Mouse (Mus musculus): Measurements from ENCODE around the gene Creb3l4. TPM values are rescaled to one million over a fixed set of nuclear protein-coding genes. Genes with fewer than 3 reads are reported as not detected.
"Not testable (repeated sequence)": the region's sequence is repeated elsewhere in the genome, so short reads cannot be mapped to it uniquely, and the experiment has no call there.

Creb3l4 gene
- total RNA-seq, 2 experiments from 2014 or later, result not detected

DNA sequence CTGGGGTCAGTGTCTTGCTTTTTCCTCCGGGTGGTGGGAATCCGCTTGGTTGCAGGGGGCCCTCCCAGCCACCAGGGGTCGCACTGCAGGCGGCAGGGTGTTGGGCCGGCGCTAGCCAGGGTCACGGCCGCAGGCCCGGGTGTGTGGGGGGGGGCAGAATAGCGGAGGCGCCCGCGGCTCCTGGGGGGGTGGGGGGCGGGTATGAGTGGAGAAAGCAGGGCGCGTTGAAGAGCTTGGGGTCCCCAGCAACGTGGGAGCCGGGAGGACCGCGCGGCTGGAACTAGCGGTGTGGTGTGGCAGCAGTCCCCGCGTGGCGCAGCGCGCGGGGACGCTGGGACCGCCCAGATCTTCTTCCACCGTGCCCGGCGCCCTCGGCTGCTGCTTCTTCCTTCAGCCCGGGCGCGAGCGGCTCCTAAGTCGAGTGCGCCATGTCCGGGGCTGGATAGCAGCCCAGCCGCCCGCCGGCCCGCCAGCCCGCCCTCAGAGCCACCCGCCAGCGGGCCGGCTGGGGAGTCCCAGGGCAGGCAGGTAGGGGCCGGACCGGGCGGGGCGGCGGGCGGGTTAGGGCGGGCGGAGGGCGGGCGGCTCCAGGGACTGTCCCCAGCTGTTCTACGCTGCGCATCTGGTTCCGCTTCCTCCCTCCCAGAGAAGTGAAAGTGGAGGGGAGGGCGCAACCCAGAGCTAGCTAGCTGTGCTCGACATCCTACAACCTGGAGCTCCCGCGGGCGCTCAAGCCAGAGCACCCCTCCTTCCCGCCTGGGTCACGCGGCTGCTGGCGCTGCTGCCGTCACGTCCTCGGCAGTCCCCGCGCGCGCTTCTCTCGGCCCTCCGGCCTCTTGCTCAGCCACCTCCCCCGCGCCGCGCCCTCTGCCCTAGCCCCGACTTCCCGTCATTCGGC lies 22.0 kb upstream of the Creb3l4 start, which contains the start of gene Dennd4b:
Gene Dennd4b (plus strand): TSS at position 152 of the 898 bp plus-strand sequence.
- DNase-seq (ENCODE audit: extremely low spot score in 1 of 2, low spot score in 1 of 2), result peak; percentile 88 to 93

DNA sequence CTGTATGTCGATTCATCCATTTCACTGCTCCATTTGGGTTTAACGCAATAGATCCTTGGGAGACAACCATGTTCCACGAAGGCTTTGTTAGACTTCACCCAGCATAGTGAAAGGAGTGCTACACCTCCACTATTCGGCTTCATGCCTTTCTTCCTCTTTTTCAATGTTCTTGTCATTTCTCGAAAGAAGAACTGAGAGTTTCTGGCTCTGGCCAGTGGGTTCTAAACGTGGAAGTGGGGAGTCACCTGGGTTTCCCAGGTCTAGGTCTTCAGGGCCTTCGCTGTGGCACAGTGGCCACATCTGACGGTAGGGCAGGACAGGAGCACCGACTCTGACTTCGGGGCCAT lies 21.3 kb upstream of the Creb3l4 start:
- DNase-seq (ENCODE audit: extremely low spot score in 1 of 2, low spot score in 1 of 2), result no peak

DNA sequence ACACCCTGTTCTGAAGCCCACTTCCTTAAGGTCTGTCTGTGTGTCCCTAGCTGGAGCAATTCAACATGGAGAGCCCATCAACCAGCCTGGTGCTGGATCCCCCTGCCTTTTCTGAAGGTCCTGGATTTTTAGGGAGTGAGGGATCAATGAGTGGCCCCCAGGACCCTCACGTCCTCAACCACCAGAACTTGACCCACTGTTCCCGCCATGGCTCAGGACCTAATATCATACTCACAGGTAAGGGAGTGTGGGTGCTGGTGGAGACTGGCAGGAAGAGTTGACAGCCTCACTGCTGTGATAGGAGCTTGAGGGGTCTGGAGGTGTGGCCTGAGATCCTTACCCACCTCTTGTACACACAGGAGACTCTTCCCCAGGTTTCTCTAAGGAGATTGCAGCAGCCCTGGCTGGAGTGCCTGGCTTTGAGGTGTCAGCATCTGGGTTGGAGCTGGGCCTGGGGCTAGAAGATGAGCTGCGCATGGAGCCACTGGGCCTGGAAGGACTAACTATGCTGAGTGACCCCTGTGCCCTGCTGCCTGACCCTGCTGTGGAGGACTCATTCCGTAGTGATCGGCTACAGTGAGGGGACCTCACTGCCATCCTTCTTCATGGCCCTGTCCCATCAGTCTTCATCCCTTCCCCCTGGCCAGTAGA lies 19.9 kb upstream of the Creb3l4 start:
- no peak for DNase-seq (ENCODE audit: extremely low spot score in 1 of 2, low spot score in 1 of 2)

DNA sequence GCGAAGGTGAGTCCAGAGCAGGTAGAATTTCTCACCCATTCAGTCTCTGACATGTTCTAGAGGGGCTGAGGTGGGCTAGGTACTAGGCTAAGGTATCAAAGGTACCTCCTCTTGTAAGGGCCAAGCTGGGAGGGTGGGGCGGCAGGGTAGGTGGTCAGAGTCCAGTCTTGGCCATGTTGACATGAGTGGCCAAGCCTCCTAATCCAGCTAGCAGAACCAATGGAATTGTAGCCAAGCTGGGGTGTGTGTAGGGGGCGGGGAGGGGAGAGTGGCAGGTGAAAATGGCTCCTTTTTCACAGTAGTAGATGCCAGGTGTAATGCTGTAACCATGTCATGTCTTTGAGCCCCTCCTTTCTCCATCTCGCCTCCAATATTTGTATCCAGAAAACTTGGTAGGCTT lies 15.2 kb upstream of the Creb3l4 start:
- no peak for DNase-seq (ENCODE audit: extremely low spot score in 1 of 2, low spot score in 1 of 2)

DNA sequence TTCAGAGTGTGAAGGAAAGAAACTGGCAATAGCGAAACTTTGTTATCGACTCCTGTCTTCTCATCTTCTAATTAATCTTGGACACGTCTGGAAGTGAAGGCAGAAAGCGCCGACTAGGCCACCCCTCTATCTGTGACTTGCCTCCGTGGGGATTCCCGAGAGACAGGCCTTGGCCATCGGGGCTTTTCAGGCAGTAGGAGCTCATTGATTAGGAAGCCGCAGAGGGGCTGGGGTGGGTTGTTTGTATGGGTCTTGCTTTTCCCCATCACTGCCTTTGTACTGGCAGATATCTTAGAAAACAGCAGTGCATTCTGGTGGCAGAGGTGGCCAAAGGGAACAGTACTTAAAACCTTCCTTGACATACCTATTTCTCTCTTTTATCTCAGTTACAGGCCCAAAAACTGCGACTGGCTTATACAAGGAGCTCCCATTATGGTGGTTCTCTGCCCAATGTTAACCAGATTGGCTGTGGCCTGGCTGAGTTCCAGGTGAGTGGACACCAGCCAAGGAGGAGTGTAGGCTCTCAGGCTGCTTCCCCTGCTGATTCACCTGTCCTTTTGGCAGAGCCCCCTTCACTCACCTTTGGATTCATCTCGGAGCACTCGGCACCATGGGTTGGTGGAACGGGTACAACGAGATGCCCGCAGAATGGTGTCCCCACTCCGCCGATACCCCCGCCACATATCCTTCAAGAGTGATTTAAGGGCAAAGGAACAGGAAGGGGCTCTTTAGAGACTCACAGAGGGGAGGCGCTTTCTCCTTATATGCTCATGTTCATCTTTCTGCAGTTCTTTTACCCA lies 13.6 kb upstream of the Creb3l4 start:
- no peak for DNase-seq (ENCODE audit: extremely low spot score in 1 of 2, low spot score in 1 of 2)

DNA sequence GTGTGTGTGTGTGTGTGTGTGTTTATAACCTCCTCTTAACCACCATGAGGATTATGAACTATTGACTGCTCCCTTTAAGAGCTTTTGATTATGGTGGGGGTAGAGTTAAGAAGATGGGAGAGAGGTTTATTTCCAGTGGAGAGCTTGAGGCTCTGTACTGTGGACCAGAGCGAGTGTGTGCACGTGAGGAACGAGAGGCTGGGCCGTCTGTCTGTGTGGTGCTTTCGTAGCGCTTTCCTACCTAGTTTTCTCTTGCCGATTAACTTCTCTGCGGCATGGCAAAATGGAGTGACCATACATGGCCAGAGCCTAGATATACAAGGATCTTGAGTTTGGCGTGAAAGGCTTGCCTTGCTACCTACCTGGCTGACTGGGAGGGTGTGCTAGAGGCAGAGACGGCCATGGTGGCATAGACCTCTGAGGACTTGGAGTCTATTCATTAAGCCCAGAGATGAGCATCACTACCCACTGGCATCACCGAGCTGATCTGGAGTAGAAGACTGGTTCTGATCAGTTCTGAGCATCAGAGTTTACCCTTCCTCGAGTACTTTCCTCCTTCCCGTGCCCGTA lies 12.6 kb upstream of the Creb3l4 start:
- no peak for DNase-seq (ENCODE audit: extremely low spot score in 1 of 2, low spot score in 1 of 2)

DNA sequence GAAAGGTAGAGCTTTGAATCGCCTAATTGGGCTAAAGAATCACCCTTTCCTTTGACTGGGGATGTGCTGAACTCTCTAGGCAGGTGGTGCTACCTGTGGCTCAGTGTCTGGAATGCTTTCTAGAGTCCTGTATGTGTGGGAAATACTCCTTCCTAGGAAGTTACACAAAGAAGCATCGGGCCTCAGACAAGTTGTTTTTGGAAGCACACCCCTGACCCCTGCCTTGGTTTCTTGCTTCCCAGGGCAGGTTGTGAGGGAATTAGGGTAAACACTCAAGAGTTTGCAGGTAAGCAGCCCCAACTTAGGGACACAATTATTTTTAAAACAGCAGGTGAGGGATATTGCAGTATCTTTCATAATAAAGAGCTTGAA lies 11.9 kb upstream of the Creb3l4 start:
- DNase-seq (ENCODE audit: extremely low spot score in 1 of 2, low spot score in 1 of 2), result no peak

DNA sequence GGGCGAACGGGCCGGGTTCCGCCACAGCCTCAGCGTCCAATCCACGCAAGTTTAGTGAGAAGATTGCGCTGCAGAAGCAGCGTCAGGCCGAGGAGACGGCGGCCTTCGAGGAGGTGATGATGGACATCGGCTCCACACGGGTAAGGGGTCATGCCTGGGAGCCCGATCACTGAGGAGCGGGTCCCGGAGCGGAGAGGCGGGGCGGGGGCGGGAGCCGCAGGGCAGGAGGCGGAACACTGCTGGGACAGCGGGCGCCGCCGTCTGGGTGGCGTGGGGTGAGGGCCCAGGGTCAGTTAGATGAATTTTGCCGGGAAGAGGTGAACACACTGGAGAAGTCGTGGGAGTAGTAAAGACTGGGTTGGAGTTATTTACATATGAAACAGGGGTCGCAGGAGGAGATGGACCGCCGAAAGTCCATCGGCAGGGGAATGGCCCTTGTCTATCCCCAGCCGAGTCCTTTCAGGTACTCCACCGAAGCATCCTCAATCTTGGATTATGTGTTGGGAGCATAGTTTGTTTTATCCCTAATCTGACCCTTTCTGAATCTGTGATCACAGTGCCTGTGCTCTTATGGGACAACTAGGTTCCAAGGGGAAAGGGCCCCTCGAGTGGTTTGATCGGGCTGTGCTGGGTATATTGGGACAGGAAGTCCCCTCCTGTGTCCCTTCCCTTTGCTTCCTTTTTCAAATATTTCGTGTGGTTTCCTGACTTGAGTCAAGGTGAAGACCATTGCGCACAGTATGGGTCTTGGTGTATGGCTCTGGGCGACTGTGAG lies 11.3 kb upstream of the Creb3l4 start:
- DNase-seq (ENCODE audit: extremely low spot score in 1 of 2, low spot score in 1 of 2), result no peak

DNA sequence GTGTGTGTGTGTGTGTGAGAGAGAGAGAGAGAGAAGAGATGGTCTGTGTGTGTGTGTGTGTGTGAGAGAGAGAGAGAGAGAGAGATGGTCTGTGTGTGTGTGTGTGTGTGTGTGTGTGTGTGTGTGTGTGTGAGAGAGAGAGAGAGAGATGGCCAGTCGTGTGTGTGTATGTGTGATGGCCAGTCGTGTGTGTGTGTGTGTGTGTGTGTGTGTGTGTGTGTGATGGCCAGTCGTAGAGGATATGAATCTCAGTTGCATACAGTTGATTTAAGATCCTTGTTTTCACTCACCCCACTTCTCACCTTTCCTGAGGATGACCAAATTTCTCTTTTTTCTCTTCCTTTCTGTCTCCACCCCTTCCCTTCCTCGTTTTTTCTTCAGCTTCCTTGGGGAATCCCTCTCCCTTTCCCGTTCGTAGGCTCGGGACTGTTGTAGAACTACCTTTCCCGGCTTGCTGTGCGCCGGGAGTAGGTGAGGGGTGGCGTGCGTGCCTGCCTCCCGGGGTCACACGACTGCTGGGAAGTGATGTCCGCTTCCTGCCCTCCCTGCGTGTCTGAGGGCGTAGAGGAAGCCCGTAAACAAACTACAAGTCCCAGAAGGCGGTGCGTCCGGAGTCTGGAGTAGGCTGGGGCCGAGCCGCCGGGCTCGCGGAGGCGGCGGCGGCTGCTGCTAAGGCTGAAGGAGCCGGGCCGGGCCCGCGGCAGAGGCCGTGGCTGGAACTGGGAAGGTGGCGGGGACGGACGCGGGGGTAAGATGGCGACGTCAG lies 10.5 kb upstream of the Creb3l4 start, which contains the start of gene Crtc2:
Gene Crtc2 (plus strand): TSS at position 511 of the 766 bp plus-strand sequence.
- DNase-seq (ENCODE audit: extremely low spot score in 1 of 2, low spot score in 1 of 2), result peak; percentile 79 to 85

DNA sequence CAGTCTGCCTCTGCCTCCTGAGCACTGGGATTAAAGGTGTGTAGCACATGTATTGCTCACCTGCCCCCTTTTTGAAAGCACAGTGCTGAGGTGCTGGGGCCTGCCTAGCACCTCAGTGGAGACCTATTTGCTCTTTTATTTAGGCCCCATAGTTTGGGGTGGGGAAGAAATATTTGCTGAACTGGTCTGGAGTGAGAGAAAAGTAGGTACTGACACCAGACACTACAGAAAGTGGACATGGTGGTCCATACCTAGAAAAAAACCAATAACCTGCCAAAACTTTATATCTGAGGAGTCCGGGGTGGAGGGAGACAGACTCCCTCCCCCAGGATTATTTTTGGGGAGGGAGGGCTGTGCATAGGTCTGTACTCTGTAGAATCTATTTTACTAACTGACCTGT lies 9.9 kb upstream of the Creb3l4 start:
- DNase-seq (ENCODE audit: extremely low spot score in 1 of 2, low spot score in 1 of 2), result not testable (repeated sequence)

DNA sequence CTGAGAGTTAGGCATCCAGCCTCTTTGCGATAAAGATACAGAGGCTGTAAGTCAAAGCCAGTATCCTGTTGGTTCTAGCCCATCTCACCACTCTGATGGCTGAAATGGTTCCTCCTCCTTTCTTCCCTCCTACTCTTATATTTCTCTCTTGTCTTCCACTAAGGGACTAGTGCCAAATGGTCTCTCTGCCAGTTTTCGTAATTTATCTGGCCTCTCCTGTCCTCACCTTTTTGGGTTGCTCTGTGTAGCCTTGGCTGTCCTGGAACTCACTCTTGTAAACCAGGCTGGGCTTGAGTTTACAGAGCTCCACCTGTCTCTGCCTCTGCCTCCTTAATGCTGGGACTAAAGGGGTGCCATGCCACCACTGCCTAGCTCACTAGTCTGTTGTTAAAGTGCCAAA lies 9.3 kb upstream of the Creb3l4 start:
- DNase-seq (ENCODE audit: extremely low spot score in 1 of 2, low spot score in 1 of 2), result not testable (repeated sequence)

DNA sequence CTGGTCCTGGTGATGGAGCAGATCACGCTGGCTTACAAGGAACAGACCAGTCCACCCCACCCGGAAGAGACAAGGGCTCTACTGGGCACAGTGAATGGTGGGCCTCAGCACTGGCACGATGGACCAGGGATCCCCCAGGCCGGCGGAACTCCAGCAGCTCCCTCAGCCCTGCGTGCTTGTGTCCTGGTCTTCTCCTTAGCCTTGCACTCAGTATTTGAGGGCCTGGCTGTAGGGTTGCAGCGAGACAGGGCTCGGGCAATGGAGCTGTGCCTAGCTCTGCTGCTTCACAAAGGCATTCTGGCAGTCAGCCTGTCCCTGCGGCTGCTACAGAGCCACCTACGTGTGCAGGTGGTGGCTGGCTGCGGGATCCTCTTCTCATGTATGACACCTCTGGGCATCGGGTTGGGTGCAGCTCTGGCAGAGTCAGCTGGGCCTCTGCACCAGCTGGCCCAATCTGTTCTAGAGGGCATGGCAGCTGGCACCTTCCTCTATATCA lies 8.5 kb upstream of the Creb3l4 start:
- DNase-seq (ENCODE audit: extremely low spot score in 1 of 2, low spot score in 1 of 2), result not testable (repeated sequence)

DNA sequence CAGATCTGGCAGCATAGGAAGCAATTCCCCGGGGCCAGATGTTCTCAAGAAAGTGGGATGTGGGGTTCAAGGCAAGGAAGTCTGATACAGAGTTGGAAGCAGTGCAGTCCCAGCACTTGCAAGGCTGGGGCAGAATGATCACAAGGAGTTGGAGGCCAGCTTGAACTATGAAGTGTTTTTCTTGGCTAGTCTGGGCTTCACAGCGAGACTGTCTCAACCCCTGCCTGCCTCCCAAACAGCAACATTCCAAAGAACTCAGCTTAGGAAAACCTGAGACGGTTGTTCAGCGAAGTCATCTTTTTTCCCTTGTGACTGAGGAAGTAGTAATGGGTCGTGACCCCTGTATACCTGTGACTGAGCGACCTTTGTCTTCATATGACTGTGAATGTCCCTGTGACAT lies 7.5 kb upstream of the Creb3l4 start:
- DNase-seq (ENCODE audit: extremely low spot score in 1 of 2, low spot score in 1 of 2), result no peak

DNA sequence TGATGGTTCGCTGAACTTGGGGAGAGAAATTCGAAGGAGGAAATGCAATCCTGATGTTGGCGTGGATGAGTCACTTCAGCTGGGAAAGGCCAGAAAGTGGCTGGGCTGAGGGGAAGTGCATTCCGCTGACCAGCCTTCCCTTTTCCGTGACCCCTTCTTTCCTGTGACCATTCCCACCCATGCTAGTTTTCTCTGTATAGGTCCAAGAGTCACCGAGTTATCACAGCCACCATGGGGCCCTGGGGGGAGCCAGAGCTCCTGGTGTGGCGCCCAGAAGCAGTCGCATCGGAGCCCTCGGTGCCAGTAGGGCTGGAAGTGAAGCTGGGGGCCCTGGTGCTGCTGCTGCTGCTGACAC lies 5.4 kb upstream of the Creb3l4 start:
- no peak for DNase-seq (ENCODE audit: extremely low spot score in 1 of 2, low spot score in 1 of 2)

DNA sequence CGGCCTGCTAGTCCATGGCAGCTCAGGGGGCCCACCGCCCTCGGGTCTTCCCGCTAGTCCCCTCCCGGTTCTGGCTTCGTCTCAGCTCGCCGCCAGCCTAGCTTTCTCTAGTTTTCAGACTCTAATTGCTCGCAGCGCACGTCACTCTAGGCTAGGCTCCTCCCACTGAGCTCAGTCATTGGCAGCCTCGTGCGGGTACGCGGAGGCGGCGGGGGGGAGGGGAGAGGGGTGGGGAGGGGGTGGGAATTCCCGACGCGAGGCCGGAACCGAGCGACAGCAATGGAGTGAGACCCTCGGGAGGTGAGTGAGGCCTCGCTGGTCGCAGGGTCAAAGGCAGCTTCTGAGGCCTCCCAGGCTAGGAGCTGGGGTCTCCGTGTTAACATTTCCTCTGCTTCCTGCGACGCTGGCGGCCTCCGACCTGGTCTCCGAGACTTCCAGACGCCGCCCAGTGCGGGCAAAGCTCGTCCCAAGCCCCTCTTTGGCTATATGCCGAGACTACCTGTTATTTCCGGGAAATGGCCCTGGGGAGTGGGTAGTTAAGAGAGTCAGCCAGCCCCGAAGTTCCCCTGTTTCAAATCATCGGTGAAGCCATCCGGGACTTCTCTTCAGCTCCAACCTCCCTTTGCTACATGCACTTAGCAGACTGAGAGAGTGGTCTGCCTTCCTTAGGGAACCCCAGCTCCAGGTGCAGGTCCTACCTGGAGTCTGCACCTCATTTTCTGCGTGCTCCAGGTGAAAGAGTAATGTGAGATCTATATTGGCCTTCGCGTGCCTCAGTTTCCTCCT lies 4.8 kb upstream of the Creb3l4 start, which contains the start of gene Slc39a1:
Gene Slc39a1 (plus strand): TSS at position 213 of the 786 bp plus-strand sequence.
- peak; percentile 77 to 80 for DNase-seq (ENCODE audit: extremely low spot score in 1 of 2, low spot score in 1 of 2)

DNA sequence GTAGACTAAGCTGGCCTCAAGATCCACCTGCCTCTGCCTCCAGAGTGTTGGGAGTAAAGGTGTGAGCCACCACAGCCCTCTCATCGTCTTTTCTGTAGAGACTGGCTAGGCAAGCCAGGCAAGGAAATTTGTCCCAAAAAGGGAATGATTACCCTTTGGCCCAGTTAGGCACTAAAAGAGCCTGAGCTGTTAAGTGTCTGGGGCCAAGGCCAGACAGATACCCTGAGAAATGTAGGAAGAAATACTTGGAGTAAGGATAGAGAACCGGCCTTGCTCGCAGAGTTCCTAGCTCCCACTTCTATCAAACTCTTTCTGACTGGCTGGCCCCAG lies 4.3 kb upstream of the Creb3l4 start:
- DNase-seq (ENCODE audit: extremely low spot score in 1 of 2, low spot score in 1 of 2), result no peak

DNA sequence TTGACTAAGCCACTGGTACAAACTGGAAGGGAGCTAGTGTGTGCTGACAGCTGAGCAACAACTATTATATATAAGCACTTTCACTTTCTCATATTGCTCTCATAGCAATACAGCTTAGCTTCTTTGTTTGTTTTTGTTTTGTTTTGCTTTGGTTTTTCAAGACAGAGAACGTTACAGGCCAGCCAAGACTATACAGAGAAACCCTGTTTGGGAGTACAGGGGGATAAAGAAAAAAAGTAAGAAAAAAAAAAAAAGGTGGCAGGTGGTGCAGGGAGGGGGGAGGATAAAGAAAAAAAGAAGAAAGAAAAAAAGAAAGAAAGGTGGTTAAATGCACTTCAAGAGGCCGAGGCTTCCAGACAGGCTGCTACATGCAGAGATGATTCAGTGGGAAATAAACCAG lies 2.1 kb upstream of the Creb3l4 start:
- DNase-seq (ENCODE audit: extremely low spot score in 1 of 2, low spot score in 1 of 2), result no peak

DNA sequence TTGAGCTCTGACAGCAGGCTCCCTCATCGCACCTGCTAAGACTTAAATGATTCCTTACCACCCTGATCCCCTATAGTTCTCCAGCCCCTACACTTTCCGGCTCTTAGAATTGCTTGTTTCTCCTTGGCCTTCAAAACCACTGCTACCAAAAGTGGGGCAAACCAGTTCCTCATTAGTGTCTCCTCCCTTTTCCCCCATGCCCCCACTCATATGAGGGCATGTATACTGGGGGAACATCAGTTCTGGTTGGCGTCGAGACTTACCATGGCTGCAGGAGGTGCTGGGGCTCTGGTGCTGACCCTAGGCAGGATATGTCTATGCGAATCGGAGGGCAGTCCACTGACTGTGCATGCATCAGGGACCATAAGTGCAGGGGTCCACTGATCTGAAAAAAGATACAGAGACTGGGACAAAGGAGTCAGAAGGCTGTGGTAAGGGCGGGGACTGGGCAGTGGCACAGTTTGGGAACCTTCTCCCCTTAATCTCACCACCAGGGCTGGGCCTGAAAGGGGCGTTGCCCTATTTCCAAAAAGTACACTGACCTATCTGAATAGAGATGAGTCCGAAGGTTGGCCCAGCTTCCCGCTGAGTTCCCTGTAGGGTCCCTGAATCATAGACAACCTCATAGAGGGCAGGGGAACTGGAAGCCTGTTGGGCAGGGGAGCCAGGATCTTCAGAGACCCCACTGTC lies 1.5 kb downstream of the Creb3l4 start:
- DNase-seq (ENCODE audit: extremely low spot score in 1 of 2, low spot score in 1 of 2), result no peak

All from layer of hippocampus, postnatal 25 days (tissue).